Mouse (Mus musculus) stomach, postnatal 0 days (tissue): ENCODE results near the gene Tnfrsf19.

Experiments used
- CTCF ChIP-seq: IDR thresholded peaks from 2 replicates; pipeline ENCODE4 v1.5.1; 2016; ENCODE audit warnings: antibody characterized with exemption, low read depth, mild to moderate bottlenecking, moderate library complexity
- EP300 ChIP-seq: optimal IDR thresholded peaks from 2 replicates; pipeline ENCODE3; 2016; ENCODE audit warnings: antibody characterized with exemption

- TF ChIP-seq CTCF (no peak), EP300 (no peak)
Measured at GRCm38 (mm10) chr14:60976231-60976630, 70.1 kb downstream of the Tnfrsf19 start.
